In the genomic region with DNA sequence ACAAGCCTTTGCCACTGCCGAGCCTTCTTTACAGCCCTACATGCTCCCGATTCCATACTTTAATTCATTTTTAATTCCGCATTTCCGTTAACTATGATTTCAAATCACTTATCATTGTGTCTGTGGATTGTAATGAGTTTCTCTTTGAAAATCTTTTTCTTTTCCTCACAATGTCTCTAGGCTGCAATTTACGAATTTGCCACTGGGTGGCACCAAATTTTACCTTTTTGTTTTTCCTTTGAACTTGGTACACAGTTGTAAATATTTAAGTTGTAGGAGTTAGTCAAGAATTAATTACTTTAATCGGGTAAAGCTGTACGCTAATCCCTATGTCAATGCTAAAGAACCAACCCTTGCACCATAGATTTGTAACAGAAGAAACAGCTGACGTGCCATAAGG, we compare ENCODE assay signal across 8 mouse cellular contexts. TPM values are rescaled to one million over a fixed set of nuclear protein-coding genes. Genes with fewer than 3 reads are reported as not detected.
DNase-seq lines count a peak whose midpoint lies in the region; ATAC-seq and TF ChIP-seq lines count a peak whose summit lies in the region.

No protein-coding gene starts in this region.

- H3K9me3 ChIP-seq in liver, embryonic 12.5 days (replicated peaks) = no peaks in the 10 kb centered on the region
- no peaks in the 10 kb centered on the region for H3K9me3 ChIP-seq in lung, postnatal 0 days (ENCODE audit: low read length)

- no peaks in the 10 kb centered on the region for H3K27me3 ChIP-seq in liver, embryonic 12.5 days (replicated peaks)
- H3K27me3 ChIP-seq in lung, postnatal 0 days (replicated peaks; ENCODE audit: insufficient read depth, low read length) = no peaks in the 10 kb centered on the region

- no peak overlapping the region for H3K4me2 ChIP-seq in liver, embryonic 12.5 days
- no peak overlapping the region; the same call in 1 of the 2 replicates for H3K4me2 ChIP-seq in lung, postnatal 0 days (replicated peaks; ENCODE audit: low read depth, low read length)

- DNase-seq in liver = peak; percentile 10
- peak; percentile 47 for DNase-seq in brain, adult 2 months (ENCODE audit: low read depth, low spot score)
- DNase-seq in forelimb bud, embryonic 11.5 days (ENCODE audit: low read depth, low spot score) = peak; percentile 39
- peak; percentile 30 for DNase-seq in kidney, postnatal 14 days
- DNase-seq in lung, postnatal 0 days (ENCODE audit: low spot score) = peak; percentile 21
- DNase-seq in right cerebral cortex, postnatal 4 days = peak; percentile 71
- DNase-seq in gastrocnemius, postnatal 36 days = no peak

- H3K9ac ChIP-seq in liver, embryonic 12.5 days = no peak overlapping the region
- no peak overlapping the region for H3K9ac ChIP-seq in lung, postnatal 0 days (replicated peaks; ENCODE audit: low read depth)

- no peak overlapping the region for H3K4me3 ChIP-seq in liver, embryonic 12.5 days
- H3K4me3 ChIP-seq in lung, postnatal 0 days (ENCODE audit: low read depth, low read length) = peak overlapping the region; percentile 14; the same call in 1 of the 2 replicates

- peak; percentile 71 for TF ChIP-seq CTCF in lung, postnatal 0 days (IDR thresholded peaks at IDR 0.05)

- no peaks in the 10 kb centered on the region for H3K36me3 ChIP-seq in liver, embryonic 12.5 days
- H3K36me3 ChIP-seq in lung, postnatal 0 days (ENCODE audit: insufficient read depth, low read length) = no peaks in the 10 kb centered on the region

- intact Hi-C loops in gastrocnemius, postnatal 36 days (cut with DNase I) = loop anchor here (10.0 kb wide), 1 partner anchor 275 kb away; no protein-coding TSS in a partner anchor

- 19% methylated on average over 8 of the region's 8 CpGs for WGBS in liver, embryonic 12.5 days (ENCODE audit: insufficient replicate concordance)
- 15% methylated on average over 8 of the region's 8 CpGs for WGBS in lung, postnatal 0 days

- no peak for ATAC-seq in liver, embryonic 12.5 days
- ATAC-seq in lung, postnatal 0 days = no peak

- H3K27ac ChIP-seq in liver, embryonic 12.5 days = no peak overlapping the region
- no peak overlapping the region for H3K27ac ChIP-seq in lung, postnatal 0 days (ENCODE audit: low read length)

- no peaks in the 10 kb centered on the region for H3K4me1 ChIP-seq in liver, embryonic 12.5 days
- H3K4me1 ChIP-seq in lung, postnatal 0 days (ENCODE audit: insufficient read depth, low read depth, low read length) = no peaks in the 10 kb centered on the region

- TF ChIP-seq EP300 in lung, postnatal 0 days (IDR thresholded peaks at IDR 0.05) = no peak

RNA-seq across cellular contexts. Expression of gene Aass, which starts 47.3 kb away (rescaled TPM):
- polyA plus RNA-seq in liver, embryonic 12.5 days (2016; fragmentation: Nextera tagmentation; extraction: Ambion mirVana) = 24.1 and 24.2 TPM in 2 replicates
- 1.8 and 1.9 TPM in 2 replicates for polyA plus RNA-seq in lung, postnatal 0 days (2015; fragmentation: Nextera tagmentation; extraction: Ambion mirVana)
- under 1 TPM; 0.10 to 0.13 TPM for total RNA-seq in gastrocnemius, postnatal 36 days (2021)

Comparison
In these comparisons a context has a peak if more than half of its experiments do, and no peak if none do; other contexts are left out.
1. DNase-seq: peak in liver (single experiment), brain, adult 2 months (single experiment), forelimb bud, embryonic 11.5 days (single experiment), kidney, postnatal 14 days (single experiment), lung, postnatal 0 days (single experiment) and right cerebral cortex, postnatal 4 days (single experiment); none in gastrocnemius, postnatal 36 days (0 of 2).